Mouse (Mus musculus) kidney, postnatal 14 days (tissue): Measurements from ENCODE around the gene Elane.

Experiments
- DNase-seq: peaks from one replicate; pipeline ENCODE4 v3.0.0; 2022; ENCODE audit warnings: mixed read lengths

Gene Elane

DNA sequence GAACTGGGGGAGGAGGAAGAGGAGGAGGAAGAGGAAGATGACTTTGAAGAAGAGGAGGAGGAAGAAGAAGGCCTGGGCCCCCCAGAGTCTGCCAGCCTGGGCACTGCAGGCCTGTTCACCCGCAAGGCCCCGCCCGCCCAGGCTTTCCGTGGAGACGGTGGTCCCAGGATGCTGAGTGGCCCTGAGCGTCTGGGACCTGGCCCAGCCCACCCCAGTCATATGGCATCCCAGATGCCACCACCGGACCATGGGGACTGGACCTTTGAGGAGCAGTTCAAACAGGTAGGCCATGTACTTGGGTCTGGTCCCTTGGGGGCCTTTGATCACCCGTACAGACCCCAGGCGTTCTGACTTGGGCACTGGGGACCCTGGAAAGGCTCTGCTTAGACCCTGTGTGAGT is 45.8 kb downstream of the Elane start:
- DNase-seq, result no peak

DNA sequence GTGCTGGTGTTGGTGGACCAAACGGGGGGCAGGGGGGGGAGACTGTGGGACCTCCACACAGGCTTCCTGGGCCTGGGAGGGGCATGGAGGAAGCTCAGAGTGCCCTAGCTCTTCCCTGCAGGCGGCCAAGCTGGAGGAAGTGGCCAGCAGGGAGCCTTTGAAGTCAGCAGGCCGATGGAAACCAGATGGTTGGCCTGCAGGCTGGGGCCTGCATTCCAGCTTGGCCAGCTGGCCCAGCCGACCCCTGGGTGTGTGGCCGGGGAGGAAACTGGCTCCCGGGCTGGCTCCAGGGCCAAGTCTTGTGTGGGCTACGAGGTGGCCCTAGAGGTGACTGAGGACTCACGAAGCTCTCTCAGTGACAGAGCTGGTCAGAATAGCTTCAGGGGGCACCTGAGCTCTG is 46.7 kb downstream of the Elane start:
- DNase-seq, result peak; percentile 84

DNA sequence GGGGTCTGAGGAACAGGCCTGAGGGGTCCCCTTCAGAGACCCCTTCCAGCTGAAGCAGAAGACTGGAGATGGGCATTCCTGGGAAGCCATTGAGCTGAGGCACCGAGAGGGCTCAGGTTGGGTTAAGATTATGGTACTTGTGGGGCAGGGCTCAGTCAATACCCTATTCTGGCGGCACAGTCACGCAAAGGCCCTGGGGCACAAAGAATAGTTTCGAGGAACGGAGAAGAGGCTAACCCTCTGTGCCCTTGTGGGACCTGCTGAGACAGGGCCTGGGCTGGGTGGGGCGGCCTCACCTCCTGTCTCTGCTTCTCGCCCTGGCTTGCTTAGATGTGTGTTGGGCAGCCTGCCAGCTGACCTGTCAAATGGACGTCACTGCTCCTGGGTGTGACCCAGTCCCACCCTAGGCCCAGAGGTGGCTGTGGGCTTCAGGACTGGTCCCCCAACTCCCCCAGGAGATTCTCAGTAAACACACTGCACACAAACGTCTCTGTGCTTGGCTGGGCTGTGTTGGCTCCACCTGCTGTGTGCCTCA is 47.2 kb downstream of the Elane start:
- DNase-seq, result no peak

DNA sequence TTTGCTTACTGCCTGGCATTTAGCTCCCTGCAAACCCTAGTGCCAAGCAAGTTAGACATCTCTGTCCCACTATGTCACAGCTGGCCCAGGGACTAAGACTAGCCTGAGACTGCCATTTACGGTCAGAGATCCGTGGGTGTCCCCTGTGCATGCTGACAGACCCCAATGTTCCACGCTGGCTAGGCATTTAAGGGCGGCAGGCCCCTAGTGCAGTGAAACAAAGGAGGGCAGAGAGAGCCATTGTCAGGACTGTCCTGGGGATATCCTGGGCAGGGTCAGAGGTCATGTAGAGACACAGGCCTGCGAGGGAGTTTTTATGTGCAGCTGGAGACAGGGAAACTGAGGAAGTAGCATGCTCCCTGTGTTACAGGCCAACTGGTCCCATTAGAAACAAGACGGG is 47.8 kb downstream of the Elane start:
- no peak for DNase-seq

DNA sequence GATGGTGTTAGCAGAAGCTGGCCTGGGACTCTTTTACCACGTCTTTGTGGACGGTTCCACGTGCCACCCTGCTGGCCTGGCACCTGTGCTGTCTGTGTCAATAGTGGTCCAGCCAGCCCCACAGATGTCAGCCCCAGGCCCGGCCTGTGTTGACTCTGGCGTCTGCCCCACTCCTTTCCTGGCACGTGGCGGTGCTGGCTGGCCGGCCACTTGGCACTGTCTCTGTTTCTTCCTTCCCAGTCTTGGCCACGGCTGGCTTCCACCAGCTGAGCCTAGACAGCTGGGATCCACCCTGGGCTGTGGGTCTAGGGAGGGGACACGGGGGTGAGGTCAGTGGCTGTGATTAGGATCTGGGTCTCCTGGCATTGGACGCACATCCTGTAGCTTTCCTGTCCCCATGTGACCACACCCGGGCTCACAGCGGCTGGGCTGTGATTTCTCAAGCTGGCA is 48.2 kb downstream of the Elane start:
- peak; percentile 91 for DNase-seq

DNA sequence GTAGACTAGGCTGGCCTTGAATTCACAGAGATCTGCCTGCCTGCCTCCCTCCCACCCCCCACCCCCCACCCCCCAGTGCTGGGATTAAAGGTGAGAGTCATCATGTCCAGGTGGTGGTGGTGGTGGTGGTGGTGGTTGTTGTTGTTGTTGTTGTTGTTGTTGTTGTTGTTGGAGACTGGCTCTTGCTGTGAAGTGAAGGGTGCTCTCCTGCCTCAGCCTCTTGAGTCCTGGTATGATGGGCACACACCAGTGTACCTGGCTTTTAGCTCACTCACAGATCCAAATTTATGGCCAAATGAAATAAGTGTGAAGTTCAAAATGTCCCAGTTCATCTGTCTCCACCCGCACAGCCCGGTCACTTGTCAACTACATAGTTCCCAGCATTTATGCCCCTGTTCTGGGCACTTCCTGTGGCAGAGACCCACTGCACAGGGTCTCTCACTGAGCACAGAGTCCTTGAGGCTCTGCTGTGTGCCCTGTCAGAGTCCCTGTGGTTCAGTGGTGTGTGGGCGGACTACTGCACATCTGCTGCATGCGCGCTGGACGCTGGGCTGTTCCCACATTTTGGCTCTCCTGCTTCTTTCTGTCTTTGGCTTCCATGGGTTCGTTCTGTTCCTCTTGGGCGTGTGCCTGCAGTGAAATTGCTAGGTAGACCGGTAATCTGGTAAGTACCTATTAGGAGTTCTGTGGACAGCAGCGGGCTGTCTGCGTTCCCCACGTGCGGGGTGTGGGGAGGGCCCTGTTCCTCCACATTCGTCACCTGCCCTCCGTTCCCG is 48.9 kb downstream of the Elane start:
- no peak for DNase-seq

DNA sequence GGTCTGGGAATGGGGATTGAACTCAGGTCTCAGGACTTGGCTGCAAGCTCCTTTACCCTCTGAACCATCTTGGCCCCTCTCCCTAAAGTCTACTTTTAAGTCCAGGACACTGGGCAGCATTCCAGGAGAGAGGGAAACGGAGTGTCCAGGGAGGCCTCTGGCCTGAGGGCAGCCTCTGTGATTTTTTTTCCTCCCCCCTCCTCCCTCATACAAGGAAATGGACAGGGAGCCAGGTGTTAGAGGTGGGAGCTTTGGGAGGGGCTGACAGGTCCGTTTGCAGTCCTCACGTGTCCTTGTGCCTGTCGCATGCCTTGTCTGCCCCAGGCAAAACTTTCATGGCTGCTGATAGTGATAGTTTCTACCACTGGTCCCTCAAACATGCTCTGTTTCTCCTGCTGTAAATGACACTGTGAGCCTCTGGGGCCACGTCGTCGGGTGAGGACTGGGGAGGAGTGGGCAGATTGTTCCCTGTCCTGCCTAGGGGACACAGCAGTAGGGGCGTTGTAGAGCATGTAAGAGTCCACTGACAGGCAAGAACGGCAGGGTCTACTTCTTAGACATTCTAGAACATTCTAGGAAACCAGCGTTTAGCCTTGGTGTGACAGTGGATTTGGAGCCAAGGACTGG is 50.4 kb downstream of the Elane start:
- peak; percentile 86 for DNase-seq

DNA sequence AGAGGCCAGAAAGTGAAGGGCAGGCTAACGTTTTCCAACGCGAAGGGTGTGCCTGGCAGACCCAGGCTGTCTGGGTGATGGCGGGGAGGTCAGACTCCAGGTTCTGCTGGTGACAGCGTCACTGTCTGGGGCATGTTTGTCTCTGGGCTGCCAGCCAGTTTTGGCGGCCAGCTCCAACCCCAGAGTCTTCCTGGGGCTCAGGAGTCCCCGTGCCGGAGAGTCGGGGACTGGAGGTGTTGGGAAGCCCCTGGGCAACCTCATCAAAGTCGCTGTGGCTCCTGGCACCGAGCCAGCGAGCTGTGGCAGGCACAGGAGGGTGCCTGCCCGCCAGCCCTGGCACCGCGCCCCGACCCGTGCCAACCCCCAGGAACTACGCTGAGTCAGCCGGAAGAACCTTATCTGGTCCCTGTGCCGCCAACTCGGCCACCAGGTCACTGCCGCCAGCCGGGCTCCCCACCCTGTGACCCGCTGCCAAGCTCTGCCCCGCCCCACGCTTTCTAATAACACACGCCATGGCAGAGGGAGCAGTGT is 50.9 kb downstream of the Elane start:
- peak; percentile 87 for DNase-seq
